Mouse (Mus musculus): Measurements from ENCODE around the gene Cacng4. TPM values are rescaled to one million over a fixed set of nuclear protein-coding genes. Genes with fewer than 3 reads are reported as not detected.

Gene Cacng4
- polyA plus RNA-seq, 1 experiment from 2014 or later: 1.7 TPM

DNA sequence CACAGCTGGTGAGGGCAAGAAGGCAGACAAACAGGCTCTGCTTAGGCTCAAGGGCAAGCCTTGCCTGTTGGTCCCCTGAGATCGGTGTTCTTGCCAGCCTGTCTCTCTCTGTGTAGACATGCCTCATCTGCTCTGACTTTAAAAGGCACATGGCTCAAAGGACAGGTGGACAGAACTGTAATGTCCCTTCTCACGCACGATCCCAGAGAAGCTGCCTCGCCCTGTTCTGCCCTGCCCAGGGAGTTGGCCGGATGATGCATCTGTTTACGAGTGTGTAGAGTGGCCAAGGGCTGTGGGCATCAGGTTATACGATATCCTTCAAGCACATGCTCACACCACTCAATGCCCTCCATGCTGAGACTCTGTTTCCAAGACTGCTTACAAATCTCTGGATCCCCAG, 80.0 kb downstream of the Cacng4 start:
- Histone ChIP-seq H3K27me3 (replicated peaks; ENCODE audit: control insufficient read depth, insufficient read depth, low read length) (no peaks in the 10 kb centered on the region; the same call in 1 of the 2 replicates), H3K27ac (ENCODE audit: low read depth, low read length) (no peak overlapping the region), H3K9ac (ENCODE audit: low read depth, low read length) (no peak overlapping the region), H3K4me3 (ENCODE audit: low read depth, low read length) (no peak overlapping the region), H3K4me2 (replicated peaks; ENCODE audit: low read depth) (no peak overlapping the region), H3K4me1 (replicated peaks; ENCODE audit: control insufficient read depth, insufficient read depth, low read length) (no peaks in the 10 kb centered on the region), H3K9me3 (ENCODE audit: control insufficient read depth) (no peaks in the 10 kb centered on the region), H3K36me3 (ENCODE audit: control insufficient read depth, insufficient read depth) (no peaks in the 10 kb centered on the region)
- WGBS: 71% methylated on average over 7 of the region's 7 CpGs
- no peak for TF ChIP-seq CTCF (IDR thresholded peaks at IDR 0.05; ENCODE audit: low read depth)
- ATAC-seq: no peak

GRCm38 (mm10) chr11:107710379-107710778, 84.0 kb downstream of the Cacng4 start:
- H3K36me3 ChIP-seq (ENCODE audit: control insufficient read depth, insufficient read depth): no peaks in the 10 kb centered on the region
- no peaks in the 10 kb centered on the region for H3K4me1 ChIP-seq (replicated peaks; ENCODE audit: control insufficient read depth, insufficient read depth, low read length)
- no peak overlapping the region for H3K4me3 ChIP-seq (ENCODE audit: low read depth, low read length)
- H3K27me3 ChIP-seq (replicated peaks; ENCODE audit: control insufficient read depth, insufficient read depth, low read length): no peaks in the 10 kb centered on the region
- no peaks in the 10 kb centered on the region for H3K9me3 ChIP-seq (ENCODE audit: control insufficient read depth)
- no peak overlapping the region for H3K9ac ChIP-seq (ENCODE audit: low read depth, low read length)
- 48% methylated on average over 3 of the region's 3 CpGs for WGBS
- TF ChIP-seq CTCF (IDR thresholded peaks at IDR 0.05; ENCODE audit: low read depth): no peak
- no peak overlapping the region for H3K27ac ChIP-seq (ENCODE audit: low read depth, low read length)
- no peak for ATAC-seq
- no peak overlapping the region for H3K4me2 ChIP-seq (replicated peaks; ENCODE audit: low read depth)

DNA sequence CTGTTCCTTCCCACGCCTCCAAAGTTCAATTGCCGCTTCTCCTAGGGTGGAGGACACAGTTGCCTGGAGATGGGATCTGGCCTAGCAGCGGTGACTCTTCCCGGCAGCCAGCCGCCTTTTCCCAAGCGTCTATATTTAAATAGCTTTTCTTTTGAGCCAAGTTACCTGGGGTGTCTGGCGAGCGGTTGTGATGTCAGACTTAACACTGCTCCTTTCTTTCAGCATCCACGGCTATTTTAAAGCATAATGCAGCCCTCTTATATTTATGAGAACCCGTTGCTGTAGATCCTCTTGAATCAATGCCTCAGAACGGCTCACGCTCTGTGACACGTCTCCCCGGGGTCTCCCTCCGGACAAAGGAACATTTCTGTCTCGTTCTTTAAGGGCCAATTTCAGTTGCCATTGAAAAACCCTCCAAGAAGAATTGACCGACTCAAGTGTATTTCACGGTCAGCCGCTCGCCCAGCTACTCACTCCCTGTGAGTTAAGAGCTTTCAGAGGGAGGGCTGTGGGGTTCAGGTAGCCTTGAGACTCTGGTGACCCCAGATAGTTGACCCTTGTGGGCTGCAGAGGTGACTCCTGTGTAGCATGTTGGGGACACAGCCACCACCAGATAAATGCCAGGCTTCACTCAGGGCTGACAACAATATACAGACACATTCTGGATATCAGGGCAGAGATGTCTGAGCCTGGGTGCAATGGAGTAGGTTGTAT, 86.3 kb downstream of the Cacng4 start:
- ATAC-seq: no peak
- WGBS: 81% methylated on average over 20 of the region's 20 CpGs
- Histone ChIP-seq H3K4me1 (replicated peaks; ENCODE audit: control insufficient read depth, insufficient read depth, low read length) (no peaks in the 10 kb centered on the region), H3K27me3 (replicated peaks; ENCODE audit: control insufficient read depth, insufficient read depth, low read length) (no peaks in the 10 kb centered on the region), H3K4me3 (ENCODE audit: low read depth, low read length) (no peak overlapping the region), H3K9ac (ENCODE audit: low read depth, low read length) (no peak overlapping the region), H3K27ac (ENCODE audit: low read depth, low read length) (no peak overlapping the region), H3K36me3 (ENCODE audit: control insufficient read depth, insufficient read depth) (no peaks in the 10 kb centered on the region), H3K4me2 (replicated peaks; ENCODE audit: low read depth) (no peak overlapping the region), H3K9me3 (ENCODE audit: control insufficient read depth) (no peaks in the 10 kb centered on the region)
- no peak for TF ChIP-seq CTCF (IDR thresholded peaks at IDR 0.05; ENCODE audit: low read depth)

GRCm38 (mm10) chr11:107705476-107706074, 88.8 kb downstream of the Cacng4 start:
- no peak for ATAC-seq
- TF ChIP-seq CTCF (IDR thresholded peaks at IDR 0.05; ENCODE audit: low read depth): no peak
- H3K9ac ChIP-seq (ENCODE audit: low read depth, low read length): no peak overlapping the region
- WGBS: 64% methylated on average over 11 of the region's 11 CpGs
- no peaks in the 10 kb centered on the region for H3K4me1 ChIP-seq (replicated peaks; ENCODE audit: control insufficient read depth, insufficient read depth, low read length)
- H3K27ac ChIP-seq (ENCODE audit: low read depth, low read length): no peak overlapping the region
- no peaks in the 10 kb centered on the region for H3K9me3 ChIP-seq (ENCODE audit: control insufficient read depth)
- H3K27me3 ChIP-seq (replicated peaks; ENCODE audit: control insufficient read depth, insufficient read depth, low read length): no peaks in the 10 kb centered on the region
- no peak overlapping the region for H3K4me3 ChIP-seq (ENCODE audit: low read depth, low read length)
- no peak overlapping the region for H3K4me2 ChIP-seq (replicated peaks; ENCODE audit: low read depth)
- H3K36me3 ChIP-seq (ENCODE audit: control insufficient read depth, insufficient read depth): no peaks in the 10 kb centered on the region

- Histone ChIP-seq H3K36me3 (ENCODE audit: control insufficient read depth, insufficient read depth) (no peaks in the 10 kb centered on the region), H3K4me1 (replicated peaks; ENCODE audit: control insufficient read depth, insufficient read depth, low read length) (no peaks in the 10 kb centered on the region), H3K4me2 (replicated peaks; ENCODE audit: low read depth) (no peak overlapping the region), H3K9ac (ENCODE audit: low read depth, low read length) (no peak overlapping the region), H3K4me3 (ENCODE audit: low read depth, low read length) (no peak overlapping the region), H3K27ac (ENCODE audit: low read depth, low read length) (no peak overlapping the region), H3K27me3 (replicated peaks; ENCODE audit: control insufficient read depth, insufficient read depth, low read length) (no peaks in the 10 kb centered on the region), H3K9me3 (ENCODE audit: control insufficient read depth) (no peaks in the 10 kb centered on the region)
- ATAC-seq: no peak
- 82% methylated on average over 6 of the region's 6 CpGs for WGBS
- TF ChIP-seq CTCF (IDR thresholded peaks at IDR 0.05; ENCODE audit: low read depth): no peak
These were observed 89.3 kb downstream of the Cacng4 start for GRCm38 (mm10) chr11:107705060-107705459.

GRCm38 (mm10) chr11:107703272-107704134, 90.9 kb downstream of the Cacng4 start:
- no peak for TF ChIP-seq CTCF (IDR thresholded peaks at IDR 0.05; ENCODE audit: low read depth)
- Histone ChIP-seq H3K36me3 (ENCODE audit: control insufficient read depth, insufficient read depth) (no peaks in the 10 kb centered on the region), H3K27me3 (replicated peaks; ENCODE audit: control insufficient read depth, insufficient read depth, low read length) (no peaks in the 10 kb centered on the region), H3K9ac (ENCODE audit: low read depth, low read length) (no peak overlapping the region), H3K4me2 (replicated peaks; ENCODE audit: low read depth) (peak overlapping the region; percentile 18; the same call in 1 of the 2 replicates), H3K4me1 (replicated peaks; ENCODE audit: control insufficient read depth, insufficient read depth, low read length) (no peaks in the 10 kb centered on the region), H3K4me3 (ENCODE audit: low read depth, low read length) (no peak overlapping the region), H3K27ac (ENCODE audit: low read depth, low read length) (no peak overlapping the region), H3K9me3 (ENCODE audit: control insufficient read depth) (no peaks in the 10 kb centered on the region)
- WGBS: 52% methylated on average over 27 of the region's 27 CpGs
- ATAC-seq: no peak
